Mouse (Mus musculus): ENCODE measurements around the gene Tmem38a.

- TF ChIP-seq CTCF (IDR thresholded peaks at IDR 0.05; ENCODE audit: borderline replicate concordance, insufficient read depth, low read depth, low read length) (no peak), POLR2A (IDR thresholded peaks at IDR 0.05; ENCODE audit: borderline replicate concordance, insufficient read depth, low read length) (no peak)
These were observed 1.6 kb downstream of the Tmem38a start for GRCm38 (mm10) chr8:72573450-72573849.

Measured in cerebellum, adult 2 months (tissue).